Mouse (Mus musculus) hindbrain, embryonic 11.5 days (tissue): ENCODE data around the gene Rims4. TPM values are rescaled to one million over a fixed set of nuclear protein-coding genes. Genes with fewer than 3 reads are reported as not detected.

Experiments
- ATAC-seq: fragments of 200-750 bp; cut with Nextera tagmentation; 2 replicates; pipeline ENCODE4 v1.8.0; 2017; ENCODE audit warnings: mild to moderate bottlenecking, moderate TSS enrichment, moderate library complexity; ENCODE audit not compliant: low FRiP score
- DNase-seq: peaks from one replicate; pipeline ENCODE4 v3.0.0-alpha.2; 2015; ENCODE audit warnings: low spot score
- H3K27ac ChIP-seq: fragments of 300-500 bp; sonication (generic); 2 replicates; pipeline ENCODE4 v1.5.1; 2014; ENCODE audit warnings: mild to moderate bottlenecking, low read depth, low read length
- H3K27me3 ChIP-seq: fragments of 300-500 bp; sonication (generic); 2 replicates; pipeline ENCODE4 v1.6.1; 2014; ENCODE audit warnings: mild to moderate bottlenecking, low read length, moderate library complexity, mixed read lengths; ENCODE audit not compliant: control insufficient read depth, insufficient read depth
- H3K36me3 ChIP-seq: fragments of 300-500 bp; sonication (generic); 2 replicates; pipeline ENCODE4 v1.6.1; 2014; ENCODE audit warnings: mild to moderate bottlenecking, low read length, moderate library complexity, mixed read lengths; ENCODE audit not compliant: control insufficient read depth, insufficient read depth
- H3K4me1 ChIP-seq: fragments of 300-500 bp; sonication (generic); replicated peaks from 2 replicates; pipeline ENCODE4 v1.6.1; 2014; ENCODE audit warnings: low read length, mixed read lengths; ENCODE audit not compliant: control insufficient read depth, insufficient read depth
- H3K4me2 ChIP-seq: fragments of 300-500 bp; sonication (generic); replicated peaks from 2 replicates; pipeline ENCODE4 v1.6.1; 2014; ENCODE audit warnings: mild to moderate bottlenecking, low read depth, low read length
- H3K4me3 ChIP-seq: fragments of 300-500 bp; sonication (generic); 2 replicates; pipeline ENCODE4 v1.5.1; 2014; ENCODE audit warnings: low read depth, low read length
- H3K9ac ChIP-seq: fragments of 300-500 bp; sonication (generic); 2 replicates; pipeline ENCODE4 v1.6.1; 2014; ENCODE audit warnings: low read depth, low read length
- H3K9me3 ChIP-seq: fragments of 300-500 bp; sonication (generic); 2 replicates; pipeline ENCODE4 v1.6.1; 2016; ENCODE audit warnings: low read length; ENCODE audit not compliant: control insufficient read depth
- WGBS: fragments of 180-500 bp; shearing (Covaris S2); extraction: QIAGEN DNeasy Blood & Tissue Kit; methylation state at CpG from one replicate; pipeline ENCODE4 v1.1.7; 2014; 5-methylcytosine and 5-hydroxymethylcytosine counted together
- polyA plus RNA-seq: library from polyadenylated mRNA; unstranded; fragments of >200 nt; fragmentation: Nextera tagmentation; extraction: Ambion mirVana; gene quantifications from 2 replicates; pipeline ENCODE4 v1.2.1, GENCODE M21; 2014

Gene Rims4
- polyA plus RNA-seq, 1 experiment from 2014 or later, result 0.71 TPM

- Histone ChIP-seq H3K9me3 (no peaks in the 10 kb centered on the region), H3K9ac (no peak overlapping the region), H3K4me3 (no peak overlapping the region), H3K4me1 (peaks cover 4% of the 10 kb centered on the region; the same call in 1 of the 2 replicates), H3K36me3 (no peaks in the 10 kb centered on the region), H3K4me2 (no peak overlapping the region), H3K27me3 (peaks cover 41% of the 10 kb centered on the region), H3K27ac (no peak overlapping the region)
- DNase-seq (no peak), ATAC-seq (no peak)
- WGBS, result 68% methylated on average over 9 of the region's 9 CpGs
Measured at GRCm38 (mm10) chr2:163915294-163915791, 3.1 kb downstream of the Rims4 start.

GRCm38 (mm10) chr2:163914107-163914506, 4.4 kb downstream of the Rims4 start:
- Histone ChIP-seq H3K36me3 (no peaks in the 10 kb centered on the region), H3K4me2 (no peak overlapping the region), H3K27me3 (peaks cover 30% of the 10 kb centered on the region), H3K9me3 (no peaks in the 10 kb centered on the region), H3K4me3 (no peak overlapping the region), H3K4me1 (peaks cover 4% of the 10 kb centered on the region; the same call in 1 of the 2 replicates), H3K27ac (no peak overlapping the region), H3K9ac (no peak overlapping the region)
- WGBS, result 3% methylated on average over 10 of the region's 10 CpGs
- ATAC-seq (peak; percentile 59), DNase-seq (peak; percentile 64)

GRCm38 (mm10) chr2:163913704-163914103, 4.8 kb downstream of the Rims4 start:
- Histone ChIP-seq H3K4me3 (no peak overlapping the region), H3K4me1 (peaks cover 4% of the 10 kb centered on the region; the same call in 1 of the 2 replicates), H3K27ac (no peak overlapping the region), H3K36me3 (no peaks in the 10 kb centered on the region), H3K4me2 (no peak overlapping the region), H3K27me3 (peaks cover 27% of the 10 kb centered on the region), H3K9ac (no peak overlapping the region), H3K9me3 (no peaks in the 10 kb centered on the region)
- 41% methylated on average over 7 of the region's 7 CpGs for WGBS
- no peak for DNase-seq
- no peak for ATAC-seq

GRCm38 (mm10) chr2:163911826-163912444, 6.5 kb downstream of the Rims4 start:
- H3K4me1 ChIP-seq, result no peaks in the 10 kb centered on the region
- 75% methylated on average over 14 of the region's 14 CpGs for WGBS
- no peak overlapping the region for H3K27ac ChIP-seq
- H3K4me2 ChIP-seq, result no peak overlapping the region
- H3K27me3 ChIP-seq, result peaks cover 10% of the 10 kb centered on the region
- ATAC-seq, result no peak
- no peak overlapping the region for H3K9ac ChIP-seq
- no peak for DNase-seq
- H3K4me3 ChIP-seq, result no peak overlapping the region
- H3K9me3 ChIP-seq, result no peaks in the 10 kb centered on the region
- H3K36me3 ChIP-seq, result no peaks in the 10 kb centered on the region

- Histone ChIP-seq H3K4me3 (no peak overlapping the region), H3K36me3 (no peaks in the 10 kb centered on the region), H3K9ac (no peak overlapping the region), H3K27ac (no peak overlapping the region), H3K27me3 (no peaks in the 10 kb centered on the region), H3K4me1 (no peaks in the 10 kb centered on the region), H3K4me2 (no peak overlapping the region), H3K9me3 (no peaks in the 10 kb centered on the region)
- ATAC-seq (no peak), DNase-seq (no peak)
- 84% methylated on average over 7 of the region's 7 CpGs for WGBS
Measured at GRCm38 (mm10) chr2:163909604-163910003, 8.9 kb downstream of the Rims4 start.

- Histone ChIP-seq H3K4me3 (no peak overlapping the region), H3K9ac (no peak overlapping the region), H3K36me3 (no peaks in the 10 kb centered on the region), H3K4me2 (no peak overlapping the region), H3K9me3 (no peaks in the 10 kb centered on the region), H3K27me3 (no peaks in the 10 kb centered on the region), H3K27ac (no peak overlapping the region), H3K4me1 (no peaks in the 10 kb centered on the region)
- 62% methylated on average over 5 of the region's 5 CpGs for WGBS
- DNase-seq (no peak), ATAC-seq (no peak)
Measured at GRCm38 (mm10) chr2:163907131-163907530, 11.4 kb downstream of the Rims4 start.

GRCm38 (mm10) chr2:163904323-163904722, 14.2 kb downstream of the Rims4 start:
- DNase-seq, result no peak
- Histone ChIP-seq H3K4me1 (no peaks in the 10 kb centered on the region), H3K27me3 (no peaks in the 10 kb centered on the region), H3K9me3 (no peaks in the 10 kb centered on the region), H3K4me2 (no peak overlapping the region), H3K36me3 (no peaks in the 10 kb centered on the region), H3K9ac (no peak overlapping the region), H3K4me3 (no peak overlapping the region), H3K27ac (no peak overlapping the region)
- no peak for ATAC-seq
- WGBS, result 78% methylated on average over 4 of the region's 4 CpGs

- Histone ChIP-seq H3K9me3 (no peaks in the 10 kb centered on the region), H3K4me3 (no peak overlapping the region), H3K36me3 (no peaks in the 10 kb centered on the region), H3K27ac (no peak overlapping the region), H3K9ac (no peak overlapping the region), H3K4me1 (no peaks in the 10 kb centered on the region), H3K4me2 (no peak overlapping the region), H3K27me3 (no peaks in the 10 kb centered on the region)
- WGBS, result 69% methylated on average over 11 of the region's 11 CpGs
- DNase-seq, result no peak
- ATAC-seq, result no peak
Measured at GRCm38 (mm10) chr2:163903461-163903860, 15.0 kb downstream of the Rims4 start.

GRCm38 (mm10) chr2:163902448-163902847, 16.0 kb downstream of the Rims4 start:
- DNase-seq, result no peak
- Histone ChIP-seq H3K27ac (no peak overlapping the region), H3K4me2 (no peak overlapping the region), H3K27me3 (no peaks in the 10 kb centered on the region), H3K9me3 (no peaks in the 10 kb centered on the region), H3K4me3 (no peak overlapping the region), H3K4me1 (no peaks in the 10 kb centered on the region), H3K9ac (no peak overlapping the region), H3K36me3 (no peaks in the 10 kb centered on the region)
- 83% methylated on average over 4 of the region's 4 CpGs for WGBS
- ATAC-seq, result no peak
